Mouse (Mus musculus) midbrain, postnatal 0 days (tissue): Measurements from ENCODE around the gene Hyal1. TPM values are rescaled to one million over a fixed set of nuclear protein-coding genes. Genes with fewer than 3 reads are reported as not detected.
A peak's percentile ranks its signal among the peaks of the same experiment; 100 is the strongest.

Experiments
- ATAC-seq: fragments of 200-750 bp; cut with Nextera tagmentation; 2 replicates; pipeline ENCODE4 v1.8.0; 2017; ENCODE audit warnings: moderate number of reproducible peaks, mild to moderate bottlenecking, moderate TSS enrichment, moderate library complexity; ENCODE audit not compliant: low FRiP score
- DNase-seq: peaks from one replicate; pipeline ENCODE4 v3.0.0-alpha.2; 2015; ENCODE audit warnings: low spot score
- H3K27ac ChIP-seq: fragments of 300-500 bp; sonication (generic); 2 replicates; pipeline ENCODE4 v1.5.1; 2014; ENCODE audit warnings: low read depth, mild to moderate bottlenecking, low read length, mixed read lengths
- H3K27me3 ChIP-seq: fragments of 300-500 bp; sonication (generic); 2 replicates; pipeline ENCODE4 v1.6.1; 2014; ENCODE audit warnings: low read length, control low read depth, mixed read lengths; ENCODE audit not compliant: insufficient read depth
- H3K36me3 ChIP-seq: fragments of 300-500 bp; sonication (generic); 2 replicates; pipeline ENCODE4 v1.6.1; 2014; ENCODE audit warnings: low read length, control low read depth, mixed read lengths; ENCODE audit not compliant: insufficient read depth
- H3K4me1 ChIP-seq: fragments of 300-500 bp; sonication (generic); 2 replicates; pipeline ENCODE4 v1.6.1; 2014; ENCODE audit warnings: mild to moderate bottlenecking, control low read depth, antibody characterized with exemption, low read length, mixed read lengths; ENCODE audit not compliant: insufficient read depth
- H3K4me2 ChIP-seq: fragments of 300-500 bp; sonication (generic); 2 replicates; pipeline ENCODE4 v1.6.1; 2014; ENCODE audit warnings: low read depth, mild to moderate bottlenecking, low read length, mixed read lengths; ENCODE audit not compliant: poor library complexity, severe bottlenecking
- H3K4me3 ChIP-seq: fragments of 300-500 bp; sonication (generic); 2 replicates; pipeline ENCODE4 v1.5.1; 2014; ENCODE audit warnings: low read depth, mild to moderate bottlenecking, low read length, moderate library complexity
- H3K9ac ChIP-seq: fragments of 300-500 bp; sonication (generic); replicated peaks from 2 replicates; pipeline ENCODE4 v1.6.1; 2014; ENCODE audit warnings: mild to moderate bottlenecking, low read length, moderate library complexity, mixed read lengths; ENCODE audit not compliant: poor library complexity, severe bottlenecking
- H3K9me3 ChIP-seq: fragments of 300-500 bp; sonication (generic); 2 replicates; pipeline ENCODE4 v1.6.1; 2016; ENCODE audit warnings: low read length, control low read depth
- CTCF ChIP-seq: IDR thresholded peaks from 2 replicates; pipeline ENCODE4 v1.5.1; 2016; ENCODE audit warnings: antibody characterized with exemption, mild to moderate bottlenecking
- WGBS: fragments of 180-500 bp; shearing (Covaris S2); extraction: QIAGEN DNeasy Blood & Tissue Kit; methylation state at CpG from one replicate; pipeline ENCODE4 v1.1.7; 2014; 5-methylcytosine and 5-hydroxymethylcytosine counted together
- polyA plus RNA-seq: library from polyadenylated mRNA; unstranded; fragments of >200 nt; fragmentation: Nextera tagmentation; extraction: Ambion mirVana; gene quantifications from 2 replicates; pipeline ENCODE4 v1.2.1, GENCODE M21; 2015
- total RNA-seq: library from RNA; depleted of rRNA; stranded (reverse); fragments of >200 nt; gene quantifications from 2 replicates; pipeline ENCODE4 v1.2.3, GENCODE M21; 2014

Hyal1 gene
- total and polyA plus RNA-seq, 2 experiments from 2014 or later, result 2.9 to 3.5 TPM

DNA sequence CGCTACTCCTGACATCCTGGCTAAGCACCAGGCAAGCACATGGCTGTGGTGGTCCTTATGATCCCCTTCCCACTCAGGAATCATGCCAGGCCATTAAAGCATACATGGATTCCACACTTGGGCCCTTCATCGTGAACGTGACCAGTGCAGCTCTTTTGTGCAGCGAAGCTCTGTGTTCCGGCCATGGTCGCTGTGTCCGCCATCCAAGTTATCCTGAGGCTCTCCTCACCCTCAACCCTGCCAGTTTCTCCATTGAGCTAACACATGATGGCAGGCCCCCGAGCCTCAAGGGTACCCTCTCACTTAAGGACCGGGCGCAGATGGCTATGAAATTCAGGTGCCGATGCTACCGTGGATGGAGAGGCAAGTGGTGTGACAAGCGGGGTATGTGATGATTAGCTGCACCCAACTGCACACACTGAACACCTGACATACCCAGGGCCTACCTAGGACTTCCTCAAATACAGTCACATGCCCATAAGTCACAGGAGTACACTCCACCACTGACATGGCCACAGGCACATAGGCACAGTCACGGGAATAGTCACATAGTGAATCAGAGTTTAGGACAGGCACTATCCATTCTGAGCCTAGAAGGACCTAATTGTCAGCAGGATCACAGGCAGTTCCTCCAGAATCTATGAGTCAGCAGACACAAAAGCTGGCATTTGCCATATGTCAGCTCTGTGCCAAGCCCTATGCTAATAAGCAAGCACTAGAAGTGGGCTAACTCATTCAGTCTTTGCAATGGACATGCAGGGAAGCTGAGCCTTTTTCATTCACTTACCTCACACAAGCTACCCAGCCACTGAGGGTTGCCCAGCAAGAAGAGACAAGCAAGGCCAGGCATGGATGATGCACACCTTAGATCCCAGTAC is 2.5 kb downstream of the Hyal1 start:
- Histone ChIP-seq H3K4me1 (0 out of 2 replicates have a peak, but pooled peaks cover 11% of the 10 kb centered on the region), H3K27ac (no peak overlapping the region), H3K4me2 (no peak overlapping the region), H3K27me3 (no peaks in the 10 kb centered on the region), H3K36me3 (peaks cover 6% of the 10 kb centered on the region), H3K9me3 (no peaks in the 10 kb centered on the region), H3K4me3 (no peak overlapping the region), H3K9ac (no peak overlapping the region)
- TF ChIP-seq CTCF, result no peak
- no peak for DNase-seq
- WGBS, result 96% methylated on average over 14 of the region's 14 CpGs
- ATAC-seq, result no peak

GRCm38 (mm10) chr9:107580501-107581317 is 4.0 kb downstream of the Hyal1 start, which contains the start of gene Hyal3:
Gene Hyal3 (plus strand): TSS chr9:107580818.
- peak within 1 kb of the TSS; percentile 81 for H3K27ac ChIP-seq
- DNase-seq (peak; percentile 94), ATAC-seq (peak; percentile 78)
- no peaks in the 10 kb centered on the region for H3K9me3 ChIP-seq
- H3K27me3 ChIP-seq, result no peaks in the 10 kb centered on the region
- peak within 1 kb of the TSS; percentile 88 for H3K4me2 ChIP-seq
- no peak for TF ChIP-seq CTCF
- H3K36me3 ChIP-seq, result peaks cover 6% of the 10 kb centered on the region
- 0 out of 2 replicates have a peak, but pooled peaks cover 11% of the 10 kb centered on the region for H3K4me1 ChIP-seq
- H3K9ac ChIP-seq, result peak within 1 kb of the TSS; percentile 79
- WGBS, result 1% methylated on average over 32 of the region's 32 CpGs
- H3K4me3 ChIP-seq, result peak within 1 kb of the TSS; percentile 60

DNA sequence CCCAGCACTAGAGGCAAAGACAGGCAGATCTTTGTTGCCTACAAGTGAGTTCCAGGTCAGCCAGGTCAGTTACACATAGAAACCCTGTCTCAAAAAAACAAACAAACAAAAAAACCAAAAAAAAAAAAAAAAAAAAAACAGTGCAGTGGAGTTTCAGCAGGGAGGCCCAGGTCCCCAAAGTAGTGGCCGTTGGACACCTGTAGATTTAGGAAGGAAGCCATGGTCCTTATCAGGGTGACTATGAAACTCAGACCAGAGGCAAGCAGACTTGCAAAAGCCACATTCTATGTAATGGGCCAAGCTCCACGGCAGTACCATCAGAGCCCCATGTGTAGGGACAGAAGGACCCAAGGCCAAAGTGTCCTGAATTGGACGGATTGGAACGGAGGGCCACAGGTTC is 4.9 kb downstream of the Hyal1 start:
- no peaks in the 10 kb centered on the region for H3K9me3 ChIP-seq
- 77% methylated on average over 4 of the region's 4 CpGs for WGBS
- H3K4me3 ChIP-seq, result peak overlapping the region; percentile 60
- H3K27ac ChIP-seq, result no peak overlapping the region
- ATAC-seq (no peak), DNase-seq (no peak)
- H3K36me3 ChIP-seq, result peaks cover 6% of the 10 kb centered on the region
- H3K9ac ChIP-seq, result peak overlapping the region; percentile 79
- no peaks in the 10 kb centered on the region for H3K27me3 ChIP-seq
- peak overlapping the region; percentile 88 for H3K4me2 ChIP-seq
- no peak for TF ChIP-seq CTCF
- H3K4me1 ChIP-seq, result 0 out of 2 replicates have a peak, but pooled peaks cover 11% of the 10 kb centered on the region

- ATAC-seq (no peak), DNase-seq (no peak)
- Histone ChIP-seq H3K9ac (no peak overlapping the region), H3K36me3 (peaks cover 6% of the 10 kb centered on the region), H3K4me3 (no peak overlapping the region), H3K4me1 (0 out of 2 replicates have a peak, but pooled peaks cover 11% of the 10 kb centered on the region), H3K27ac (no peak overlapping the region), H3K27me3 (no peaks in the 10 kb centered on the region), H3K4me2 (no peak overlapping the region), H3K9me3 (no peaks in the 10 kb centered on the region)
- no peak for TF ChIP-seq CTCF
- 87% methylated on average over 7 of the region's 7 CpGs for WGBS
Measured at GRCm38 (mm10) chr9:107582509-107583062, 5.9 kb downstream of the Hyal1 start.

DNA sequence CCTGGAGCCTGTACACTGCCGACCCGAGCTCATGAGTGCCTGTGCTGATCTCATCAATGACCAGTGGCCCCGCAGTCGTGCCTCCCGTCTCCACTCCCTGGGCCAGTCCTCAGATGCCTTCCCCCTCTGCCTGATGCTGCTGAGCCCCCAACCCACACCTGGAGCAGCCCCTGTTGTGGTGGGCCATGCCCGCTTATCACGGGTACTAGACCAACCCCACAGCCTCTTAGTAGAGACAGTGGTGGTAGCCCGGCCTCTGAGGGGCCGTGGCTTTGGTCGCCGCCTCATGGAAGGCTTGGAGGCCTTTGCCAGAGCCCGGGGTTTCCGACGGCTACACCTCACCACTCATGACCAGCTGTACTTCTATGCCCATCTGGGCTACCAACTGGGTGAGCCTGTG is 6.4 kb downstream of the Hyal1 start:
- Histone ChIP-seq H3K27me3 (no peaks in the 10 kb centered on the region), H3K9ac (no peak overlapping the region), H3K36me3 (peaks cover 6% of the 10 kb centered on the region), H3K4me3 (no peak overlapping the region), H3K4me2 (no peak overlapping the region), H3K4me1 (peaks cover 14% of the 10 kb centered on the region; the same call in 1 of the 2 replicates), H3K9me3 (no peaks in the 10 kb centered on the region), H3K27ac (no peak overlapping the region)
- 96% methylated on average over 14 of the region's 14 CpGs for WGBS
- no peak for ATAC-seq
- no peak for TF ChIP-seq CTCF
- no peak for DNase-seq
